Mouse (Mus musculus) midbrain, embryonic 16.5 days (tissue): ENCODE data around the gene Prrx2. TPM values are rescaled to one million over a fixed set of nuclear protein-coding genes. Genes with fewer than 3 reads are reported as not detected.

Source experiments
- ATAC-seq: fragments of 200-750 bp; cut with Nextera tagmentation; 2 replicates; pipeline ENCODE4 v1.8.0; 2017; ENCODE audit warnings: moderate TSS enrichment
- H3K27ac ChIP-seq: fragments of 300-500 bp; sonication (generic); 2 replicates; pipeline ENCODE4 v1.5.1; 2014; ENCODE audit warnings: mild to moderate bottlenecking, low read length, mixed read lengths
- H3K27me3 ChIP-seq: fragments of 300-500 bp; sonication (generic); 2 replicates; pipeline ENCODE4 v1.6.1; 2014; ENCODE audit warnings: low read depth, low read length, mixed read lengths; ENCODE audit not compliant: control insufficient read depth, insufficient read depth
- H3K36me3 ChIP-seq: fragments of 300-500 bp; sonication (generic); 2 replicates; pipeline ENCODE4 v1.6.1; 2014; ENCODE audit warnings: mild to moderate bottlenecking, low read length, moderate library complexity, mixed read lengths; ENCODE audit not compliant: control insufficient read depth, insufficient read depth
- H3K4me1 ChIP-seq: fragments of 300-500 bp; sonication (generic); 2 replicates; pipeline ENCODE4 v1.6.1; 2014; ENCODE audit warnings: mild to moderate bottlenecking, low read length, mixed read lengths; ENCODE audit not compliant: control insufficient read depth, insufficient read depth
- H3K4me2 ChIP-seq: fragments of 300-500 bp; sonication (generic); 2 replicates; pipeline ENCODE4 v1.6.1; 2014; ENCODE audit warnings: mild to moderate bottlenecking, low read length, mixed read lengths
- H3K4me3 ChIP-seq: fragments of 300-500 bp; sonication (generic); 2 replicates; pipeline ENCODE4 v1.5.1; 2014; ENCODE audit warnings: low read depth, mild to moderate bottlenecking, low read length, moderate library complexity, mixed read lengths
- H3K9ac ChIP-seq: fragments of 300-500 bp; sonication (generic); 2 replicates; pipeline ENCODE4 v1.6.1; 2014; ENCODE audit warnings: low read depth, low read length, mixed read lengths
- H3K9me3 ChIP-seq: fragments of 300-500 bp; sonication (generic); replicated peaks from 2 replicates; pipeline ENCODE4 v1.6.1; 2014; ENCODE audit warnings: mild to moderate bottlenecking, low read length, mixed read lengths; ENCODE audit not compliant: control insufficient read depth, poor library complexity, severe bottlenecking
- WGBS: fragments of 180-500 bp; shearing (Covaris S2); extraction: QIAGEN DNeasy Blood & Tissue Kit; methylation state at CpG from one replicate; pipeline ENCODE4 v1.1.7; 2014; 5-methylcytosine and 5-hydroxymethylcytosine counted together
- polyA plus RNA-seq: library from polyadenylated mRNA; unstranded; fragments of >200 nt; fragmentation: Nextera tagmentation; extraction: Ambion mirVana; gene quantifications from 2 replicates; pipeline ENCODE4 v1.2.1, GENCODE M21; 2015

The Prrx2 gene
- polyA plus RNA-seq, 1 experiment from 2014 or later, result 1.8 TPM

DNA sequence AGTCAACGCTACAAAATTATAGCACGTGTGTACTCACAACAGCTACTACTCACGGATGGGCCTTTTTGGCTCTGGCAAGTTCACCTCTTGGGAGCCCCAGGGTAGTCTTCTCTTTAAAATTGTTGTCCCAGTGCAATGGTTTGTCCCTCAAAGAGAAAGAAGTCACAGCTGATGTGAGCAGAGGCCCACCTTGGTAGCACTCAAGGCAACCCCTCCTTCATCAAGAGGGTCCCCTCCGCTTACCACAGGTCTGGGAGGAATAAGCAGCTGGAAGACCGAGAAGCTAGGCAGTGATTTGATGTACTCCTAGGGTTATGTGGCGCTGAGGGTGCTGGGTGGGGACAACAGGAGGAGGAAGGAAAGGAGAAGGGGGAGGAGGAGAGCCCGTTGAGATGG, 34.1 kb upstream of the Prrx2 start:
- peak overlapping the region; percentile 69 for H3K9ac ChIP-seq
- no peak overlapping the region for H3K27ac ChIP-seq
- WGBS, result 47% methylated on average over 6 of the region's 7 CpGs
- peak overlapping the region; percentile 91 for H3K4me2 ChIP-seq
- no peaks in the 10 kb centered on the region for H3K9me3 ChIP-seq
- peaks cover 24% of the 10 kb centered on the region for H3K4me1 ChIP-seq
- ATAC-seq, result no peak
- H3K36me3 ChIP-seq, result no peaks in the 10 kb centered on the region
- H3K27me3 ChIP-seq, result peaks cover 8% of the 10 kb centered on the region
- peak overlapping the region; percentile 43 for H3K4me3 ChIP-seq

DNA sequence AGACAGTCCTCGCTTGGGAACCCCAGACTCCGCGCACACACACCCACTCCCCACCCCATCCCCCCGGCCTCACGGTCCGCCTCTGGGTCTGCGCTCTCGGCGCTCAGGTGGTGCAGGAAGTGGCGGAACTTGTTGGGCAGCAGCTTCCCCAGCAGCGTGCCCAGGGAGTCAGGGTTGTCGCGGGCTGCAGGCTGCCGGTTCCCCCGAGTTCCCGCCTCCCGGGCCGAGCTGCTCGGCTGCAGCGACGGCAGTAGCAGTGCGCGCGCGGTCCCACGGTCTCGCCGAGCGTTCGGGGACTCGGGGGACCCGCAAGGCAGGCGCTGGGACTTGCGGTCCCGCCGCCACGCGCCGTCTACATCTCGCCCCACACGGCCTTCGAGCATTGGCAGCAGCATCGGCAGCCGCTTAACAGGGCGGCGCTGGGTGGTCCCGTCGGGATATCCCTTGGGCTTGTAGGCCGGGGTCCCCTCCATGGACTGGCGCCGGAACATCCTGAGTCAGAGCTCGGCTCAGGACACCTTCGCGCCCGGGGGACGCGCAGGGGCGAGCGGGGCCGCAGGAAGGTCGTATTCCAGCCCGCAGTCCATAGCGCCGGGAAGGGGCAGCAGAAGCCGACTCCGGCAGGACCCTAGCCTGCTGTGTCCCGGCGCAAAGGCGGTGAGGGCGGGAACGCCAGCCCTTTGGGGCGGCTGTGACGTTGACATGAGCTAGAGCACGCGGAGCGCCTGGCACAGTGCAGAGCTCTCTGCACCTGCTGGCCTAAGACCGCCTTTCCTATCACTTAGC, 33.5 kb upstream of the Prrx2 start:
- H3K27me3 ChIP-seq, result peaks cover 8% of the 10 kb centered on the region
- H3K4me1 ChIP-seq, result peaks cover 18% of the 10 kb centered on the region
- H3K27ac ChIP-seq, result no peak overlapping the region
- no peaks in the 10 kb centered on the region for H3K36me3 ChIP-seq
- WGBS, result under 1% methylated on average over 72 of the region's 77 CpGs
- peak overlapping the region; percentile 43 for H3K4me3 ChIP-seq
- peak overlapping the region; percentile 69 for H3K9ac ChIP-seq
- peak overlapping the region; percentile 91 for H3K4me2 ChIP-seq
- ATAC-seq, result no peak
- H3K9me3 ChIP-seq, result no peaks in the 10 kb centered on the region

DNA sequence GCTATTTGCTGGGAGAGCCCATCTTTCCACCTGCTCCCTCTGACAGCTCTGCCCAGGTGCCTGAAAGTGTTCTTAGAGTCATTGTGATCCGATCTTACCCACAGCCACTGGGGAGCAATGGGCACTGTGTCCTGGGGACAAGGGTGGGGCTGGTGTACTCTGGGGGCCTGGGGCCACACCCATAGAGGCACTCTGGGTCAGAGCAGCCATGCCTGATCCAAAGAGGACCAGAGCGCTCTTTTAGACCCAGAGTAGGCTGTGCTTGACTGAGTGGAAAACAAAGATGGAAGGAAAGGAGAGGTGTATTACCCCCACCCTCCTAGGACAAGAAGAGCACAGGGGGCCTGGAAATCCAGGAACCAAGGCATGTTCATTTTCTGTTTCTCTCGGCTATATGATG, 31.2 kb upstream of the Prrx2 start, which contains the start of gene 1700001O22Rik:
1700001O22Rik (minus strand) TSS at position 58 of the 400 bp plus-strand sequence.
- H3K4me2 ChIP-seq, result no peak within 1 kb of the TSS
- no peaks in the 10 kb centered on the region for H3K36me3 ChIP-seq
- no peaks in the 10 kb centered on the region for H3K9me3 ChIP-seq
- peaks cover 10% of the 10 kb centered on the region for H3K4me1 ChIP-seq
- H3K9ac ChIP-seq, result no peak within 1 kb of the TSS
- peaks cover 8% of the 10 kb centered on the region for H3K27me3 ChIP-seq
- no peak within 1 kb of the TSS for H3K27ac ChIP-seq
- no peak for ATAC-seq
- H3K4me3 ChIP-seq, result no peak within 1 kb of the TSS
- WGBS, result 86% methylated on average over 3 of the region's 3 CpGs

DNA sequence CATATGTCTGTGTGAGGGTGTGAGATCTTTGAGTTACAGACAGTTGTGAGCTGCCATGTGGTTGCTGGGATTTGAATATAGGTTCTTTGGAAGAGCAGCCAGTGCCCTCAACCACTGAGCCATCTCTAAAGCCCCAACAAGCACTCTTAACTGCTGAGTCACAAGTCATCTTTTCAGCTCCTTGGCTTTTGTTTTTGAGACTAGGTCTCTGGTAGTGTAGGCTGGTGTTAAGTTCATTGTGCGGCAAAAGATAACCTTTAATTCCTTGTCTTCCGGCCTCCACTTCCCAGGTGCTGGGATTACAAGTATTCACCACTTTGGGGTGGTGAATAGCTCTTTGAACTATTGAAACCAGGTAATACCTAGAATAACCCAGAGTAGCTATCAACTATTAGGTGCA, 28.8 kb upstream of the Prrx2 start:
- Histone ChIP-seq H3K27me3 (peaks cover 8% of the 10 kb centered on the region), H3K4me3 (no peak overlapping the region), H3K9ac (no peak overlapping the region), H3K36me3 (no peaks in the 10 kb centered on the region), H3K9me3 (no peaks in the 10 kb centered on the region), H3K4me1 (peaks cover 25% of the 10 kb centered on the region), H3K27ac (no peak overlapping the region), H3K4me2 (no peak overlapping the region)
- WGBS, result 97% methylated on average over 2 of the region's 2 CpGs
- no peak for ATAC-seq

DNA sequence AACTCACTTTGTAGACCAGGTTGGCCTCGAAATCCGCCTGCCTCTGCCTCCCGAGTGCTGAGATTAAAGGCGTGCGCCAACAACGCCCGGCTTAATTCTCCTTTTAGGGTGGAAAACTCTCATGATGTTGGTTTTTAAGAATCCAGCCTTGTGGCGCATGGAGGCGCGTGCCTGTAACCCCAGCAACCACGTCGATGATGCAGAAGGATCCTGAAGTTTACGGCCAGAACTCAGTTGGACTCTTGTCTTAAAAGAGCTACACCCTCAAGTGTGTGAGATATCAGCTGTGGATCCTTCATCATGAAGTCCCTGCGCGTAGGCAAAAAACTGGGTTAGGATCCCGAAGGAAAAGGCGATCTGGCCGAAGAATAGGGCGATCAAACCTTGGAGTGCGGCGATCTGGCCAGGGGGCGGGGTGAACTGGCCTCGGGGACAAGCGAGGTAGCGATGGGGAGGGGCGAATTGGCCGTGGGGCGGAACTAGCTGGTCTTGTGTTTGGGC, 27.6 kb upstream of the Prrx2 start:
- peak overlapping the region; percentile 88 for H3K4me2 ChIP-seq
- peak overlapping the region; percentile 81 for H3K27ac ChIP-seq
- peak overlapping the region; percentile 54 for H3K4me3 ChIP-seq
- WGBS, result 5% methylated on average over 28 of the region's 28 CpGs
- no peaks in the 10 kb centered on the region for H3K36me3 ChIP-seq
- H3K9me3 ChIP-seq, result no peaks in the 10 kb centered on the region
- H3K4me1 ChIP-seq, result peaks cover 19% of the 10 kb centered on the region
- peak overlapping the region; percentile 77 for H3K9ac ChIP-seq
- no peak; the same call in none of the 2 replicates for ATAC-seq
- peaks cover 8% of the 10 kb centered on the region for H3K27me3 ChIP-seq

DNA sequence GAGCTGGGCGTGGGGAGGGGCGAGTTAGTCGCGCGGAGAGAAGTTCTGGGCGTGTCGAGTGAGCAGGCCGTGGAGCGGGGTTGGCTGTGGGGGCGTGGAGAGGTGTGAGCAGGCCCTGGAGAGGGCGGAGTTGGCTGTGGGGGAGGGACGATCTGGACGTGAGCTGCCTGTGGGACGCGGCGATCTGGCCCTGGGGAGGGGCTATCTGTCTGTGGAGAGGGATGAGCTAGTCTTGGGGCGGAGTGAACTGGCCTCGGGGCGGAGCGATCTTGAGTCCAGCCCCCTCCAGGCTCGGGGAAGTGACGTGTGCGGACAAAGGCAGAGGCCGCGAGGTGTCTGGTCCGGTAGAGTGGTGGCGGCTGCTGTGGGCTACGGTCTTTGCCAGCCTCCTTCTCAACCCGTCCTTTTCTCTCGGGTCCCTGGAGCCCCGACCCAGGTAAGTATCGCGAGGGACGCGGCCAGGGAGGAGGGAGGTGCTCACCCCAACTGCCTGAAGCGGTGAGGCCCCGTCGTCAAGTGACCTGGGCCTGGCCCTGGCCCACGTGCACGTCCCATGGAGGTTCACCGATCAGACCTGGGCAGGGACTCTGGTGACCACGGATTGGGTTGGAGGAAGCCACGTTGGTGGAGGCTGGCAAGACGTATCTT, 27.0 kb upstream of the Prrx2 start, which contains the start of gene Ntmt1:
Ntmt1 (plus strand) TSS at position 179 of the 648 bp plus-strand sequence.
- peak; percentile 97 for ATAC-seq
- Histone ChIP-seq H3K4me1 (peaks cover 19% of the 10 kb centered on the region), H3K4me2 (peak within 1 kb of the TSS; percentile 88), H3K27me3 (peaks cover 6% of the 10 kb centered on the region), H3K9ac (peak within 1 kb of the TSS; percentile 77), H3K36me3 (no peaks in the 10 kb centered on the region), H3K27ac (peak within 1 kb of the TSS; percentile 81), H3K9me3 (no peaks in the 10 kb centered on the region), H3K4me3 (peak within 1 kb of the TSS; percentile 54)
- WGBS, result under 1% methylated on average over 41 of the region's 44 CpGs

DNA sequence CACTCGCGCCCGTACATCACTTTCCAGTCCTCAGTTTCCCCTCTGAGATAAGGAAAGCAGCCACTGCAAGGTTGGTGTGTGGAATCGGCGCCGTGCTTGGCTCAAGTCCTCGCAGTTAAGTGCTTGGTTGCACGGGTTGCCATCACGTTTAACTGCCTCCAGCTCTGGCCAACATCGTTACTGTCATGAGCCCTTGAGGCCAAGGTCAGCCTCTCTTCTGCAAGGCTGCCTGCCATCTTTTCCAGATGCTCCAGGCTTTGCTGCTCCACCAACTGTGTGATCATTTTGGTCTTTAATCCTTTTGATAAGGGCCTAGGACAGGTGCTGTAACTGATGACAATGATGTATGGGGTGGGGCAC, 26.5 kb upstream of the Prrx2 start:
- peaks cover 19% of the 10 kb centered on the region for H3K4me1 ChIP-seq
- H3K27me3 ChIP-seq, result peaks cover 3% of the 10 kb centered on the region; the same call in 1 of the 2 replicates
- H3K4me3 ChIP-seq, result peak overlapping the region; percentile 54
- no peaks in the 10 kb centered on the region for H3K36me3 ChIP-seq
- ATAC-seq, result peak; percentile 12; the same call in 1 of the 2 replicates
- peak overlapping the region; percentile 81 for H3K27ac ChIP-seq
- H3K4me2 ChIP-seq, result peak overlapping the region; percentile 88
- peak overlapping the region; percentile 77 for H3K9ac ChIP-seq
- WGBS, result under 1% methylated on average over 10 of the region's 10 CpGs
- H3K9me3 ChIP-seq, result no peaks in the 10 kb centered on the region

DNA sequence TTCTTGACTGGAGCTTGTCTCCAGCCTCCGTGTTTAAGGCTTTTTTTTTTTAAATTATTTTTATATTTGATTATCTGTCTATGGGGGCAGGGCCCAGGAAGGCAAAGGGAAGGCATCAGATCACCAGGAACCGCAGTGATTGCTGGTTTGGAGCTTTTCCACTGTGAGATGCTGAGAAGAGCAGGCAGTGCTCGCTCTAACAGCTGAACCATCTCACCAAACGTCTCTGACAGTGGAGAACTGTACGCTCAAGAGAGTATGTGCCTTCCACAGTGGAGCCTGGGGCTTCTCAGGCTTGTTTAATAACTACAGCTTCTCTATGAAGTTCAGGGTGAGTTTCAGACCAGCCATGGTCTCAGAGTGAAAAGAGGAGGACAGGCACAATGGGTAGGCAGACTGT, 25.3 kb upstream of the Prrx2 start:
- H3K4me1 ChIP-seq, result peaks cover 19% of the 10 kb centered on the region
- H3K36me3 ChIP-seq, result 0 out of 2 replicates have a peak, but pooled peaks cover 4% of the 10 kb centered on the region
- no peaks in the 10 kb centered on the region for H3K27me3 ChIP-seq
- peak overlapping the region; percentile 33 for H3K4me2 ChIP-seq
- 82% methylated on average over 5 of the region's 5 CpGs for WGBS
- ATAC-seq, result no peak
- no peak overlapping the region for H3K27ac ChIP-seq
- no peaks in the 10 kb centered on the region for H3K9me3 ChIP-seq
- 0 out of 2 replicates have a peak overlapping the region, but pooled peaks have one; percentile 13 for H3K9ac ChIP-seq
- H3K4me3 ChIP-seq, result no peak overlapping the region

DNA sequence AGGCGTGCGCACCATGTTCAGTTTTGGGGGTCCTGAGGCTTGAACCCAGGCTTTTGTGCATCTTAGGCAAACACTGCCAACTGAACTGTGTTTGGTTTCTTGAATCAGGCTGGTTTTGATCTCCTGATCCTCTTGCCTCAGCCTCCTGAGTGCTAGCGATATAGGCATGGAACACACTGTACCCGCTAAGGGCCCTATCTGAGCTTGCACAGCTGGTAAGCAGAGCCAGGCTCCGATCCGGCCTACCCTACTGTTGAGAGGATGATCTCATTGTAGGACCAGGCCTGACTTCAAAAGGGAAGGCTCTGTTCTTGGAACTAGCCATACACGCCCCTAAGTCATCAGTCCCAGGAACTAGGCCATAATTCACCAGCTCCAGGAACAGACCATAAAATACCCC, 24.2 kb upstream of the Prrx2 start:
- Histone ChIP-seq H3K4me3 (no peak overlapping the region), H3K27ac (no peak overlapping the region), H3K36me3 (peaks cover 8% of the 10 kb centered on the region; the same call in 1 of the 2 replicates), H3K9me3 (no peaks in the 10 kb centered on the region), H3K27me3 (no peaks in the 10 kb centered on the region), H3K4me2 (no peak overlapping the region), H3K4me1 (peaks cover 19% of the 10 kb centered on the region), H3K9ac (no peak overlapping the region)
- 94% methylated on average over 7 of the region's 7 CpGs for WGBS
- ATAC-seq, result no peak
